Mouse (Mus musculus) forebrain, embryonic 14.5 days (tissue): ENCODE results near the gene Dars. TPM values are rescaled to one million over a fixed set of nuclear protein-coding genes. Genes with fewer than 3 reads are reported as not detected.

Experiments
- ATAC-seq: fragments of 200-750 bp; cut with Nextera tagmentation; 2 replicates; pipeline ENCODE4 v1.8.0; 2017; ENCODE audit warnings: mild to moderate bottlenecking, moderate library complexity
- DNase-seq: peaks from one replicate; pipeline ENCODE4 v3.0.0-alpha.2; 2015; ENCODE audit warnings: low spot score
- H3K27ac ChIP-seq: fragments of 300-500 bp; sonication (generic); 2 replicates; pipeline ENCODE4 v1.5.1; 2014; ENCODE audit warnings: low read depth, mild to moderate bottlenecking, control low read depth, low read length, moderate library complexity
- H3K27me3 ChIP-seq: fragments of 300-500 bp; sonication (generic); replicated peaks from 2 replicates; pipeline ENCODE4 v1.6.1; 2014; ENCODE audit warnings: low read length, control low read depth, mixed read lengths; ENCODE audit not compliant: control insufficient read depth, insufficient read depth
- H3K36me3 ChIP-seq: fragments of 300-500 bp; sonication (generic); 2 replicates; pipeline ENCODE4 v1.6.1; 2014; ENCODE audit warnings: low read length, control low read depth; ENCODE audit not compliant: control insufficient read depth, insufficient read depth
- H3K4me1 ChIP-seq: fragments of 300-500 bp; sonication (generic); 2 replicates; pipeline ENCODE4 v1.6.1; 2014; ENCODE audit warnings: antibody characterized with exemption, low read length, control low read depth; ENCODE audit not compliant: control insufficient read depth, insufficient read depth
- H3K4me2 ChIP-seq: fragments of 300-500 bp; sonication (generic); 2 replicates; pipeline ENCODE4 v1.6.1; 2014; ENCODE audit warnings: mild to moderate bottlenecking, control low read depth, low read length
- H3K4me3 ChIP-seq: fragments of 300-500 bp; sonication (generic); 2 replicates; pipeline ENCODE4 v1.5.1; 2014; ENCODE audit warnings: low read depth, low read length, control low read depth
- H3K9ac ChIP-seq: fragments of 300-500 bp; sonication (generic); 2 replicates; pipeline ENCODE4 v1.6.1; 2014; ENCODE audit warnings: mild to moderate bottlenecking, low read length, control low read depth, moderate library complexity
- H3K9me3 ChIP-seq: fragments of 300-500 bp; sonication (generic); replicated peaks from 2 replicates; pipeline ENCODE4 v1.6.1; 2016; ENCODE audit warnings: low read length, control low read depth, mixed read lengths; ENCODE audit not compliant: control insufficient read depth
- WGBS: fragments of 180-500 bp; shearing (Covaris S2); extraction: QIAGEN DNeasy Blood & Tissue Kit; methylation state at CpG from one replicate; pipeline ENCODE4 v1.1.7; 2014; 5-methylcytosine and 5-hydroxymethylcytosine counted together
- polyA plus RNA-seq: library from polyadenylated mRNA; unstranded; fragments of >200 nt; fragmentation: Nextera tagmentation; extraction: Ambion mirVana; gene quantifications from 2 replicates; pipeline ENCODE4 v1.2.1, GENCODE M21; 2014

Dars gene
- polyA plus RNA-seq, 1 experiment from 2014 or later, result 105 TPM

GRCm38 (mm10) chr1:128452210-128452609 is 35.0 kb upstream of the Dars start:
- Histone ChIP-seq H3K27me3 (no peaks in the 10 kb centered on the region), H3K4me2 (no peak overlapping the region), H3K4me3 (no peak overlapping the region), H3K9ac (no peak overlapping the region), H3K4me1 (no peaks in the 10 kb centered on the region), H3K36me3 (no peaks in the 10 kb centered on the region), H3K27ac (no peak overlapping the region), H3K9me3 (no peaks in the 10 kb centered on the region)
- ATAC-seq (no peak), DNase-seq (no peak)
- WGBS, result 84% methylated on average over 3 of the region's 3 CpGs

GRCm38 (mm10) chr1:128451183-128451582 is 34.0 kb upstream of the Dars start:
- Histone ChIP-seq H3K36me3 (no peaks in the 10 kb centered on the region), H3K4me1 (no peaks in the 10 kb centered on the region), H3K9ac (no peak overlapping the region), H3K9me3 (no peaks in the 10 kb centered on the region), H3K4me2 (no peak overlapping the region), H3K4me3 (no peak overlapping the region), H3K27me3 (no peaks in the 10 kb centered on the region), H3K27ac (no peak overlapping the region)
- DNase-seq (no peak), ATAC-seq (no peak)
- 76% methylated on average over 4 of the region's 4 CpGs for WGBS

- H3K4me2 ChIP-seq, result no peak overlapping the region
- H3K9ac ChIP-seq, result no peak overlapping the region
- H3K36me3 ChIP-seq, result no peaks in the 10 kb centered on the region
- WGBS, result 90% methylated on average over 7 of the region's 7 CpGs
- no peak for ATAC-seq
- H3K4me1 ChIP-seq, result no peaks in the 10 kb centered on the region
- H3K4me3 ChIP-seq, result no peak overlapping the region
- H3K27ac ChIP-seq, result no peak overlapping the region
- H3K9me3 ChIP-seq, result no peaks in the 10 kb centered on the region
- no peaks in the 10 kb centered on the region for H3K27me3 ChIP-seq
- DNase-seq, result no peak
Observed at GRCm38 (mm10) chr1:128447206-128447902, 30.2 kb upstream of the Dars start.

- Histone ChIP-seq H3K4me3 (no peak overlapping the region), H3K4me1 (no peaks in the 10 kb centered on the region; the same call in 1 of the 2 replicates), H3K27me3 (no peaks in the 10 kb centered on the region), H3K9me3 (no peaks in the 10 kb centered on the region), H3K36me3 (no peaks in the 10 kb centered on the region), H3K4me2 (no peak overlapping the region), H3K9ac (no peak overlapping the region), H3K27ac (no peak overlapping the region)
- DNase-seq, result no peak
- WGBS, result 67% methylated on average over 9 of the region's 9 CpGs
- ATAC-seq, result no peak
Observed at GRCm38 (mm10) chr1:128443890-128444839, 27.0 kb upstream of the Dars start.

GRCm38 (mm10) chr1:128441129-128441473 is 23.9 kb upstream of the Dars start:
- H3K27me3 ChIP-seq, result no peaks in the 10 kb centered on the region
- no peak overlapping the region for H3K9ac ChIP-seq
- WGBS, result 43% methylated on average over 5 of the region's 5 CpGs
- H3K36me3 ChIP-seq, result no peaks in the 10 kb centered on the region
- H3K4me1 ChIP-seq, result no peaks in the 10 kb centered on the region; the same call in 1 of the 2 replicates
- ATAC-seq, result no peak
- no peak overlapping the region for H3K27ac ChIP-seq
- no peak overlapping the region for H3K4me3 ChIP-seq
- DNase-seq, result peak; percentile 10
- no peak overlapping the region for H3K4me2 ChIP-seq
- H3K9me3 ChIP-seq, result no peaks in the 10 kb centered on the region

GRCm38 (mm10) chr1:128440386-128441128 is 23.4 kb upstream of the Dars start:
- no peaks in the 10 kb centered on the region for H3K27me3 ChIP-seq
- no peaks in the 10 kb centered on the region; the same call in 1 of the 2 replicates for H3K4me1 ChIP-seq
- no peak overlapping the region for H3K9ac ChIP-seq
- DNase-seq, result peak; percentile 16
- no peak for ATAC-seq
- H3K9me3 ChIP-seq, result no peaks in the 10 kb centered on the region
- H3K27ac ChIP-seq, result no peak overlapping the region
- H3K4me2 ChIP-seq, result no peak overlapping the region
- 21% methylated on average over 16 of the region's 16 CpGs for WGBS
- H3K4me3 ChIP-seq, result no peak overlapping the region
- no peaks in the 10 kb centered on the region for H3K36me3 ChIP-seq

- Histone ChIP-seq H3K4me2 (no peak overlapping the region), H3K4me3 (no peak overlapping the region), H3K36me3 (no peaks in the 10 kb centered on the region), H3K9ac (no peak overlapping the region), H3K9me3 (no peaks in the 10 kb centered on the region), H3K27me3 (no peaks in the 10 kb centered on the region), H3K27ac (no peak overlapping the region), H3K4me1 (no peaks in the 10 kb centered on the region; the same call in 1 of the 2 replicates)
- 95% methylated on average over 4 of the region's 4 CpGs for WGBS
- DNase-seq (no peak), ATAC-seq (no peak)
Observed at GRCm38 (mm10) chr1:128439618-128440017, 22.4 kb upstream of the Dars start.

- H3K9ac ChIP-seq, result no peak overlapping the region
- H3K36me3 ChIP-seq, result no peaks in the 10 kb centered on the region
- no peak overlapping the region for H3K27ac ChIP-seq
- H3K9me3 ChIP-seq, result no peaks in the 10 kb centered on the region
- H3K4me1 ChIP-seq, result no peaks in the 10 kb centered on the region; the same call in 1 of the 2 replicates
- H3K27me3 ChIP-seq, result no peaks in the 10 kb centered on the region
- DNase-seq, result no peak
- ATAC-seq, result no peak
- no peak overlapping the region for H3K4me2 ChIP-seq
- H3K4me3 ChIP-seq, result no peak overlapping the region
- WGBS, result 82% methylated on average over 5 of the region's 5 CpGs
Observed at GRCm38 (mm10) chr1:128438526-128438925, 21.4 kb upstream of the Dars start.
